Mouse (Mus musculus) neutrophil, adult 59 days (primary cell): ENCODE measurements around the gene Olfr933. TPM values are rescaled to one million over a fixed set of nuclear protein-coding genes. Genes with fewer than 3 reads are reported as not detected.

ENCODE experiments used
- total RNA-seq, 2 experiments: library from RNA; stranded (reverse); gene quantifications; 1 replicate in 1 of 2; 2 replicates in 1 of 2; pipeline ENCODE4 v1.2.4; 2023

Gene Olfr933
- not detected for total RNA-seq

DNA sequence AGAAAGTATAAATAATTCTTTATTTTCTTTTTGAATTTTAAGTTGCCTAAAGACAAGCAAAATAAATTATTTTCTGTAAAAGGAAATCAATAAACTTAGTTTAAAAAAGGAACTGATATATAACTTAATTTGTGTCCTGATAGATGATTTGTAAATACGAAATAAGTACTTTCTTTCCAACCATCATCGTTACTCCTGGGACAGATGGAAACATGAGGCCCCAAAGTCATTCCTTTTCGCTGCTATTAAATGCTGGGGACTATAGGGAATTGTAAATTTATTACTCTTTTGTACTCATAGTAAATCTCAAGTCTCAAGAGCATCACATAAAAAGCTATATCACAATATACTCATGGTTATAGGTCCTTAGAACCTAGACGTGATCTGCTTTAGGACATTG is at the start of gene Olfr933:
Gene Olfr933 (plus strand): TSS at position 301 of the 400 bp plus-strand sequence.

DNA sequence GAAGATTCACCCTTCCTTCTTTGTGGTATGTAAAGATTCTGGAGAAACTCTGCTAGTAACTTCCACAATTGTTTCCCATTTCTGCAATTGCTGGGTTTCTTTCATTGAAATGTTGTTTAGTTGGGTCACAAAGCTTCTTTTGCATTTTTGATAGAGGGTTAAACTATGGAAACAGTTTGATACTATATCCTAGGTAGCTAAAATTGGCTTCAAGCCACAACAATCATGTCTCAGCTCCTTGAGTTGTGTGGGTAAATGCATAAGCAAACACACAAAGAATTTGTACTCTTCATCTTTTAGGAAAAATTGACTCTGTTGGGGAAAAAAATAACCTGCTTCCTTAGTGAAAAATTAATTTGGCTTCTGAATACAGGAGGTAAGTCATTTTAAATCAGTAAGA is 42.6 kb upstream of the Olfr933 start, which contains the start of gene Olfr930:
Gene Olfr930 (plus strand): TSS at position 301 of the 400 bp plus-strand sequence.

GRCm38 (mm10) chr9:38988215-38988614 is 16.1 kb downstream of the Olfr933 start, which contains the start of gene Olfr934:
Gene Olfr934, minus strand, starts transcription at chr9:38988315.

DNA sequence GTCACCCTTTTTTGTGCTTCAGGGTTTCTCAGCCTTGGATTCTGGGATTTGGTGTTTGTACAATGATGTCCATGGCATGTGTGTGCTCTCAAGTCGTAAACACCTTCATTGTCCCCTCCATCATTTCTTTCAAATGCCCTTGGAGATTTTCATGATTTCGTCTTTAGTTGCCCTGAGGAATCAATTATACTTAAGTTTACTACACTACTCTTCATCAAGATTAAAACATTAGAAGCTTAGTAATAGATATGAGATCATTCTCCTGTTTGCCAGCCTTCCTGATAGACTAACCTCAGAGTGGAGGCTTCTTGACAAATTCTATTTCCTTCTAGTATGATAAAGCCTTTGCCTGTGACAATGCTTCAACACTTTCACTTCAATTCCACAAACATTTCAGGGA is 27.5 kb downstream of the Olfr933 start, which contains the start of gene Olfr935:
Gene Olfr935 (minus strand): TSS at position 101 of the 400 bp plus-strand sequence.

GRCm38 (mm10) chr9:39023277-39023676 is 51.2 kb downstream of the Olfr933 start, which contains the start of gene Olfr146:
Gene Olfr146, minus strand, starts transcription at chr9:39023377.

Other genes starting within 250 kb of the Olfr933 start
- gene Olfr920, start 220.0 kb upstream of the Olfr933 start, total RNA-seq: under 1 TPM; 0.07 to 0.18 TPM
- not detected for gene Olfr921, start 199.2 kb upstream of the Olfr933 start, total RNA-seq
- not detected for gene Olfr922, start 157.7 kb upstream of the Olfr933 start, total RNA-seq
- gene Olfr923, start 145.8 kb upstream of the Olfr933 start, total RNA-seq: not detected
- not detected for gene Olfr924, start 127.9 kb upstream of the Olfr933 start, total RNA-seq
- gene Olfr26, start 117.3 kb upstream of the Olfr933 start, total RNA-seq: not detected
- not detected for gene Olfr926, start 95.2 kb upstream of the Olfr933 start, total RNA-seq
- not detected for gene Olfr930, start 42.5 kb upstream of the Olfr933 start, total RNA-seq
- gene Olfr934, start 16.0 kb downstream of the Olfr933 start, total RNA-seq: not detected
- gene Olfr935, start 27.4 kb downstream of the Olfr933 start, total RNA-seq: not detected
- not detected for gene Olfr146, start 51.1 kb downstream of the Olfr933 start, total RNA-seq
- not detected for gene Olfr937, start 92.6 kb downstream of the Olfr933 start, total RNA-seq
- gene Olfr938, start 106.6 kb downstream of the Olfr933 start, total RNA-seq: not detected
- gene Olfr27, start 155.8 kb downstream of the Olfr933 start, total RNA-seq: not detected
- gene Olfr943, start 194.0 kb downstream of the Olfr933 start, total RNA-seq: not detected
- not detected for gene Olfr944, start 229.6 kb downstream of the Olfr933 start, total RNA-seq